Mouse (Mus musculus) limb, embryonic 12.5 days (tissue): ENCODE results near the gene Mthfd2. TPM values are rescaled to one million over a fixed set of nuclear protein-coding genes. Genes with fewer than 3 reads are reported as not detected.

Source experiments
- ATAC-seq: fragments of 200-750 bp; cut with Nextera tagmentation; 2 replicates; pipeline ENCODE4 v1.8.0; 2017; ENCODE audit warnings: low read depth, moderate TSS enrichment; ENCODE audit not compliant: insufficient number of reproducible peaks, insufficient read depth, low FRiP score, low TSS enrichment
- H3K27ac ChIP-seq: fragments of 300-500 bp; sonication (generic); 2 replicates; pipeline ENCODE4 v1.5.1; 2016; ENCODE audit warnings: mild to moderate bottlenecking, moderate library complexity
- H3K27me3 ChIP-seq: fragments of 300-500 bp; sonication (generic); 2 replicates; pipeline ENCODE4 v1.6.1; 2016; ENCODE audit warnings: mild to moderate bottlenecking, moderate library complexity
- H3K36me3 ChIP-seq: fragments of 300-500 bp; sonication (generic); 2 replicates; pipeline ENCODE4 v1.6.1; 2016; ENCODE audit warnings: mild to moderate bottlenecking, moderate library complexity
- H3K4me1 ChIP-seq: fragments of 300-500 bp; sonication (generic); replicated peaks from 2 replicates; pipeline ENCODE4 v1.6.1; 2016
- H3K4me2 ChIP-seq: fragments of 300-500 bp; sonication (generic); 2 replicates; pipeline ENCODE4 v1.6.1; 2016; ENCODE audit warnings: mild to moderate bottlenecking, moderate library complexity
- H3K4me3 ChIP-seq: fragments of 300-500 bp; sonication (generic); replicated peaks from 2 replicates; pipeline ENCODE4 v1.5.1; 2016; ENCODE audit warnings: mild to moderate bottlenecking
- H3K9ac ChIP-seq: fragments of 300-500 bp; sonication (generic); replicated peaks from 2 replicates; pipeline ENCODE4 v1.6.1; 2016; ENCODE audit warnings: mild to moderate bottlenecking, moderate library complexity
- H3K9me3 ChIP-seq: fragments of 300-500 bp; sonication (generic); 2 replicates; pipeline ENCODE4 v1.6.1; 2016; ENCODE audit warnings: mild to moderate bottlenecking, moderate library complexity
- WGBS: fragments of 180-500 bp; shearing (Covaris S2); methylation state at CpG from one replicate; pipeline ENCODE4 v1.1.7; 2016; 5-methylcytosine and 5-hydroxymethylcytosine counted together
- polyA plus RNA-seq: library from polyadenylated mRNA; unstranded; fragments of >200 nt; fragmentation: Nextera tagmentation; extraction: Ambion mirVana; gene quantifications from 2 replicates; pipeline ENCODE4 v1.2.1, GENCODE M21; 2016

Mthfd2 gene
- polyA plus RNA-seq, 1 experiment from 2014 or later = 43.2 TPM

DNA sequence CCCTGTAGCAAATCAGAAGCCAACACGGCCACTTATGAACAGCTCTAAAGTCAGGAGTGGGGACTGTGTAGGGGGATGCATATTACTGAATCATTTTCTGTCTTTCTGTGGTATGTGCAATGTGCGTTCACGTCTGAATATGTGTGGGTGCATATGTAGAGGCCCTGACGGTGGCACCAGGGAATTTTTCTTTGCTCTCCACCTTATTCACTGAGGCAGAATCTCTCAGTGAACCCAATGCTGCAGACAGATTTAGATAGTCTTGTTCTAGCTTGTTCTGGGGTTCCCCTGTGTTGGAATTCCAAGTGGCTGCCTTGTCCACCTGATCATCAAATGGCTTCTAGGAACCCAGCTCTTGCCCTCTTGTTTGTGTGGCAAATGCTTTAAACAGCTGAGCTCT is 58.1 kb downstream of the Mthfd2 start:
- no peaks in the 10 kb centered on the region for H3K36me3 ChIP-seq
- H3K27ac ChIP-seq = 0 out of 2 replicates have a peak overlapping the region, but pooled peaks have one; percentile 35
- WGBS = 73% methylated on average over 4 of the region's 4 CpGs
- no peaks in the 10 kb centered on the region for H3K27me3 ChIP-seq
- no peak overlapping the region; the same call in 1 of the 2 replicates for H3K9ac ChIP-seq
- peak overlapping the region; percentile 57 for H3K4me3 ChIP-seq
- no peaks in the 10 kb centered on the region for H3K9me3 ChIP-seq
- peak overlapping the region; percentile 62 for H3K4me2 ChIP-seq
- peaks cover 9% of the 10 kb centered on the region for H3K4me1 ChIP-seq
- no peak for ATAC-seq

DNA sequence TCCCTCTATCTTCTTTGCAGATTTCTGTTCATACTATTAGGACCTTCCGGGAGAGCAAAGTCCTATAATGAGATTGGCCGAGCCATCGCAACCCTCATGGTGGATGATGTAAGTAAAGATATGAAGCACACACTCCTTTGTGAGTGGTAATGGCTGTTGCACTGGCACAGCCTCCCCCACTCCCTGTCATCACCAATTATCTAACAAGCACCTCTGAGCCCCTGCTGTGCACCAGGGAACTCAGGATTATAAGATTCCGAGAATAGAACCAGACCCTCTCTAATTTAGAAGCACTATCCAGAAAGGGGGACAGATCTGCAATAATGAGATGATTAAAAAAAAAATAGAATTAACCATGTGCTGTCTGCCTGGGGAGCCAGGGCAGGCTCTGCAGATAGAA is 60.1 kb downstream of the Mthfd2 start:
- ATAC-seq = no peak
- 77% methylated on average over 4 of the region's 4 CpGs for WGBS
- no peak overlapping the region for H3K27ac ChIP-seq
- H3K4me1 ChIP-seq = peaks cover 9% of the 10 kb centered on the region
- no peak overlapping the region for H3K4me2 ChIP-seq
- H3K27me3 ChIP-seq = no peaks in the 10 kb centered on the region
- H3K36me3 ChIP-seq = no peaks in the 10 kb centered on the region
- no peaks in the 10 kb centered on the region for H3K9me3 ChIP-seq
- H3K4me3 ChIP-seq = no peak overlapping the region
- H3K9ac ChIP-seq = no peak overlapping the region

DNA sequence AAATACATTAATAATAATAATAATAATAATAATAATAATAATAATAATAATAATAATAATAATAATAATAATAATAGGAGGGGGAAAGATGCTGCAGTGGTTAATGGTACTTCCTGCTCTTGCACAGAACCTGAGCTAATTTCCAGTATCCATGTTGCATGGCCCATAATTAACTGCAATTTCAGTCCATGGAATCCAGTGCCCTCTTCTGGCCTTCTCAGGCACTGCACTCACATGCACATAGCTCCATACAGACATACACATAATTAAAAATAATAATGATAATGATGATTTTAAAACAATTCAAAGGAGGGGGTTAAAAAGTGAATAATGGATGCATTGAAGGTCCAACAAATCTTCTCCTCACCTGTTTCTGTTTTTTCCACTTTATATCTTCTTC is 60.5 kb downstream of the Mthfd2 start:
- Histone ChIP-seq H3K9me3 (no peaks in the 10 kb centered on the region), H3K4me2 (no peak overlapping the region), H3K27me3 (no peaks in the 10 kb centered on the region), H3K27ac (no peak overlapping the region), H3K4me1 (peaks cover 9% of the 10 kb centered on the region), H3K4me3 (no peak overlapping the region), H3K9ac (no peak overlapping the region), H3K36me3 (no peaks in the 10 kb centered on the region)
- ATAC-seq = no peak

DNA sequence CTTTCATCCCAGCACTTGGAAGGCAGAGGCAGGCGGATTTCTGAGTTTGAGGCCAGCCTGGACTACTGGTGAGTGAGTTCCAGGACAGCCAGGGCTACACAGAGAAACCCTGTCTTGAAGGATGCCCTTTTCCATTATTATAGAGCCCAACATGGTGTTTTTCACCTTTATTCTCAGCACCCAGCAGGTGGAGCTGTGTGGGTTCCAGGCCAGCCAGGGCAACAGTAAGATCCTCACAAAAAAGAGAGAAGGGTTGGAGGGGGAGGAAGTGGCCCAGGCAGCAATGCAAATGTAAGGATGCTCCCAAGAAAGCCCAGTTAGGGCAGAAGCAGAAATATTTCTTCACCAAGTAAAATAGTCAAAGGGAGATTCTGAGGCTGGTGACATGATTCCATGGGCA is 61.2 kb downstream of the Mthfd2 start:
- H3K9ac ChIP-seq = no peak overlapping the region
- no peak for ATAC-seq
- H3K36me3 ChIP-seq = no peaks in the 10 kb centered on the region
- no peak overlapping the region for H3K27ac ChIP-seq
- H3K9me3 ChIP-seq = no peaks in the 10 kb centered on the region
- no peaks in the 10 kb centered on the region for H3K27me3 ChIP-seq
- H3K4me3 ChIP-seq = no peak overlapping the region
- H3K4me2 ChIP-seq = no peak overlapping the region
- peaks cover 9% of the 10 kb centered on the region for H3K4me1 ChIP-seq
- 83% methylated on average over 1 of the region's 1 CpGs for WGBS

Other genes starting within 250 kb of the Mthfd2 start
- gene Pcgf1, start 248.0 kb downstream of the Mthfd2 start, polyA plus RNA-seq = 39.0 and 39.7 TPM in 2 replicates
- 0.63 and 6.7 TPM in 2 replicates for gene Lbx2, start 239.5 kb downstream of the Mthfd2 start, polyA plus RNA-seq
- 3.6 and 3.8 TPM in 2 replicates for gene Ccdc142, start 224.3 kb downstream of the Mthfd2 start, polyA plus RNA-seq
- gene Gm42688, start 224.3 kb downstream of the Mthfd2 start, polyA plus RNA-seq = 3.9 and 4.2 TPM in 2 replicates
- gene Mrpl53, start 216.9 kb downstream of the Mthfd2 start, polyA plus RNA-seq = 134 and 140 TPM in 2 replicates
- 55.3 and 58.2 TPM in 2 replicates for gene Mogs, start 210.4 kb downstream of the Mthfd2 start, polyA plus RNA-seq
- gene Wbp1, start 204.3 kb downstream of the Mthfd2 start, polyA plus RNA-seq = 191 and 219 TPM in 2 replicates
- 17.6 and 19.2 TPM in 2 replicates for gene Ino80b, start 200.5 kb downstream of the Mthfd2 start, polyA plus RNA-seq
- gene Rtkn, start 190.4 kb downstream of the Mthfd2 start, polyA plus RNA-seq = 62.0 and 62.6 TPM in 2 replicates
- 10.2 and 10.4 TPM in 2 replicates for gene Wdr54, start 169.5 kb downstream of the Mthfd2 start, polyA plus RNA-seq
- 1.8 and 3.0 TPM in 2 replicates for gene 1700003E16Rik, start 169.5 kb downstream of the Mthfd2 start, polyA plus RNA-seq
- gene Dctn1, start 160.0 kb downstream of the Mthfd2 start, polyA plus RNA-seq = 102 and 104 TPM in 2 replicates
- gene Slc4a5, start 106.1 kb downstream of the Mthfd2 start, polyA plus RNA-seq = 0.49 and 0.68 TPM in 2 replicates
- 65.4 and 68.7 TPM in 2 replicates for gene Mob1a, start 108 bp upstream of the Mthfd2 start, polyA plus RNA-seq
- gene Bola3, start 23.2 kb upstream of the Mthfd2 start, polyA plus RNA-seq = 140 TPM in 2 replicates
- gene Tet3, start 133.2 kb upstream of the Mthfd2 start, polyA plus RNA-seq = 36.0 and 38.6 TPM in 2 replicates
- 77.8 and 82.5 TPM in 2 replicates for gene Dguok, start 181.1 kb upstream of the Mthfd2 start, polyA plus RNA-seq
- gene Actg2, start 210.4 kb upstream of the Mthfd2 start, polyA plus RNA-seq = 1.2 and 1.4 TPM in 2 replicates
- gene Stambp, start 246.8 kb upstream of the Mthfd2 start, polyA plus RNA-seq = 19.2 and 19.4 TPM in 2 replicates